Mouse (Mus musculus) heart, postnatal 0 days (tissue): ENCODE measurements at regions not wholly inside any gene's neighbourhood (a gene's known extent, or its start where the extent isn't known, plus 50 kb on each side); places are given as distances from the start of the nearest gene placed in this dataset.

Source experiments
- CTCF ChIP-seq: IDR thresholded peaks from 2 replicates; pipeline ENCODE4 v1.5.1; 2016; ENCODE audit warnings: antibody characterized with exemption, control low read depth, low read depth
- EP300 ChIP-seq: IDR thresholded peaks from 2 replicates; pipeline ENCODE4 v1.6.1; 2016; ENCODE audit warnings: antibody characterized with exemption, low read depth

GRCm38 (mm10) chr4:125413833-125414719 is 76.4 kb upstream of the Grik3 start:
- TF ChIP-seq CTCF (no peak), EP300 (no peak)
